Mouse (Mus musculus) C2C12 (cell line): ENCODE measurements around the gene Gm27027. TPM values are rescaled to one million over a fixed set of nuclear protein-coding genes. Genes with fewer than 3 reads are reported as not detected.

Experiments
- H3K27me3 ChIP-seq: one replicate; pipeline ENCODE4 v1.6.1; 2011; ENCODE audit not compliant: control insufficient read depth, insufficient read depth, insufficient read length
- H3K36me3 ChIP-seq: one replicate; pipeline ENCODE4 v1.6.1; 2011; ENCODE audit not compliant: control insufficient read depth, insufficient read depth
- H3K4me3 ChIP-seq: one replicate; pipeline ENCODE4 v1.5.1; 2011; ENCODE audit warnings: mild to moderate bottlenecking, control low read depth; ENCODE audit not compliant: poor library complexity, insufficient read depth, severe bottlenecking
- H3K79me2 ChIP-seq: one replicate; pipeline ENCODE4 v1.6.1; 2011; ENCODE audit not compliant: control insufficient read depth, insufficient read depth
- H3K79me3 ChIP-seq: one replicate; pipeline ENCODE4 v1.6.1; 2011; ENCODE audit warnings: low read depth, control low read depth
- H3ac ChIP-seq: one replicate; pipeline ENCODE3; 2011; ENCODE audit warnings: low read depth; ENCODE audit not compliant: control insufficient read depth, insufficient read length
- CEBPB ChIP-seq: IDR thresholded peaks from one replicate; pipeline ENCODE4 v1.6.1; 2011; ENCODE audit warnings: low read depth, mild to moderate bottlenecking, control low read depth, moderate library complexity
- CTCF ChIP-seq: IDR thresholded peaks from one replicate; pipeline ENCODE4 v1.5.1; 2011; ENCODE audit not compliant: control insufficient read depth, insufficient read depth, insufficient read length
- FOSL1 ChIP-seq: IDR thresholded peaks from one replicate; pipeline ENCODE4 v1.8.0; 2011; ENCODE audit warnings: mild to moderate bottlenecking, low read length; ENCODE audit not compliant: poor library complexity, insufficient read depth, severe bottlenecking
- MAX ChIP-seq: IDR thresholded peaks from one replicate; pipeline ENCODE4 v1.6.1; 2011; ENCODE audit warnings: mild to moderate bottlenecking, control low read depth
- MYOD1 ChIP-seq: IDR thresholded peaks from one replicate; pipeline ENCODE4 v1.6.1; 2011; ENCODE audit warnings: low read depth; ENCODE audit not compliant: control insufficient read depth, insufficient read length
- MYOG ChIP-seq: IDR thresholded peaks from one replicate; pipeline ENCODE4 v1.6.1; 2011; ENCODE audit not compliant: control insufficient read depth, insufficient read length; ENCODE audit errors: extremely low read depth
- USF1 ChIP-seq: IDR thresholded peaks from one replicate; pipeline ENCODE4 v1.6.1; 2011; ENCODE audit warnings: low read depth, mild to moderate bottlenecking, control low read depth, moderate library complexity
- polyA plus RNA-seq: library from polyadenylated mRNA; unstranded; fragments of >200 nt; fragmentation: generic; extraction: Trizol; gene quantifications from one replicate; pipeline ENCODE4 v1.2.1, GENCODE M21; 2012; ENCODE audit warnings: missing spikeins

Gene Gm27027
- polyA plus RNA-seq, 1 experiment = not detected

DNA sequence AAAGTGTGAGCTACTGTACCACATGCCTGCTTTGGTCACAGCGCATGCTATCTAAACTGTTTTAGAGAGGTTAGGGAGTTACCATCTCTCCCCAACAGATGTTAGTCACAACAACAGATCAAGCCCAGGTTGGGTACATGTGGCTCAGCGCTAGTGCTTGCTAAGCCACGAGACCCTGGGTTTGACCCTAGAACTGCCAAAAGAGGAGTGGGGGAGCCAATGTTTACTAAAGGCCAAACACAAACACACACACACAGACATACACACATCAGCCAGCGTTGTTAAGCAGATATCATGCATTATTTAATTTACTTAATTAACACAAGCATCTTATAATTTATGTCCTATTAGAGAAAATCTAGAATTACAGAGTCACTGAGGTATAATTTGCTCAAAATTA is 5.8 kb upstream of the Gm27027 start:
- Histone ChIP-seq H3K27me3 (no peaks in the 10 kb centered on the region), H3ac (no peak overlapping the region), H3K79me2 (no peaks in the 10 kb centered on the region), H3K4me3 (no peak overlapping the region), H3K36me3 (peaks cover 86% of the 10 kb centered on the region), H3K79me3 (no peaks in the 10 kb centered on the region)
- TF ChIP-seq MYOG = no peak
- no peak for TF ChIP-seq USF1
- TF ChIP-seq FOSL1 = no peak
- no peak for TF ChIP-seq MYOD1
- no peak for TF ChIP-seq CTCF
- TF ChIP-seq MAX = no peak
- no peak for TF ChIP-seq CEBPB

DNA sequence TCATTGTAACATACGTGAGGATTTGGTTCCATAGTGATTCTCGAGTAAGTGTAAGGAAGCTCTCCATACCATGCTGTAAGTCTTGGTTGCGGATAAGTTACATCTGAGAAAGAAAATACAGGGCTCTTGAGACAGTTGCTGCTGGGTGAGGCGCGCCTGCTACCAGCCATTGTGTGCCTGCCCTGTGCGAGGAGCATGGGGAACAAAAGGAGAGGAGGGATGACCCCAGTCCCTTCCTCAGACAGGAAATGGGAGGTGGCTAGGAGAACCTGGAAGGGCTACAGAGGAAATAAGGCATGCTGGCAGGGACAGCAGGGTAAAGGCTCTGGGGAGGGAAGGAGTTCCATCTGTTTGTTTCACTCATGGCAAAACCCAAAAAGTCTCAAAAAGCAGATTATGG is 5.3 kb upstream of the Gm27027 start:
- no peaks in the 10 kb centered on the region for H3K79me2 ChIP-seq
- no peak for TF ChIP-seq USF1
- no peak for TF ChIP-seq MAX
- TF ChIP-seq CTCF = no peak
- H3K79me3 ChIP-seq = no peaks in the 10 kb centered on the region
- no peak overlapping the region for H3ac ChIP-seq
- H3K4me3 ChIP-seq = no peak overlapping the region
- H3K36me3 ChIP-seq = peaks cover 85% of the 10 kb centered on the region
- no peaks in the 10 kb centered on the region for H3K27me3 ChIP-seq

GRCm38 (mm10) chr2:93992810-93993209 is 3.3 kb downstream of the Gm27027 start:
- TF ChIP-seq MAX (no peak), CEBPB (no peak), MYOG (no peak), FOSL1 (no peak), MYOD1 (no peak), USF1 (no peak), CTCF (no peak)
- Histone ChIP-seq H3K36me3 (peaks cover 71% of the 10 kb centered on the region), H3K4me3 (no peak overlapping the region), H3K27me3 (no peaks in the 10 kb centered on the region), H3K79me2 (no peaks in the 10 kb centered on the region), H3ac (no peak overlapping the region), H3K79me3 (no peaks in the 10 kb centered on the region)

GRCm38 (mm10) chr2:93992259-93992658 is 3.9 kb downstream of the Gm27027 start:
- no peaks in the 10 kb centered on the region for H3K79me3 ChIP-seq
- TF ChIP-seq USF1 = no peak
- TF ChIP-seq MYOD1 = no peak
- TF ChIP-seq MYOG = no peak
- TF ChIP-seq FOSL1 = no peak
- TF ChIP-seq MAX = no peak
- TF ChIP-seq CEBPB = no peak
- H3K36me3 ChIP-seq = peaks cover 71% of the 10 kb centered on the region

GRCm38 (mm10) chr2:93991336-93991735 is 4.8 kb downstream of the Gm27027 start:
- H3ac ChIP-seq = no peak overlapping the region
- no peaks in the 10 kb centered on the region for H3K79me3 ChIP-seq
- no peak overlapping the region for H3K4me3 ChIP-seq
- TF ChIP-seq MAX (no peak), MYOD1 (no peak), CTCF (no peak), CEBPB (no peak), USF1 (no peak), FOSL1 (no peak)
- no peaks in the 10 kb centered on the region for H3K79me2 ChIP-seq
- H3K27me3 ChIP-seq = no peaks in the 10 kb centered on the region
- peaks cover 70% of the 10 kb centered on the region for H3K36me3 ChIP-seq

More at GRCm38 (mm10) chr2:93992259-93992658, 3.9 kb downstream of the Gm27027 start:
- Histone ChIP-seq H3ac (no peak overlapping the region), H3K79me2 (no peaks in the 10 kb centered on the region), H3K4me3 (no peak overlapping the region), H3K27me3 (no peaks in the 10 kb centered on the region)

DNA sequence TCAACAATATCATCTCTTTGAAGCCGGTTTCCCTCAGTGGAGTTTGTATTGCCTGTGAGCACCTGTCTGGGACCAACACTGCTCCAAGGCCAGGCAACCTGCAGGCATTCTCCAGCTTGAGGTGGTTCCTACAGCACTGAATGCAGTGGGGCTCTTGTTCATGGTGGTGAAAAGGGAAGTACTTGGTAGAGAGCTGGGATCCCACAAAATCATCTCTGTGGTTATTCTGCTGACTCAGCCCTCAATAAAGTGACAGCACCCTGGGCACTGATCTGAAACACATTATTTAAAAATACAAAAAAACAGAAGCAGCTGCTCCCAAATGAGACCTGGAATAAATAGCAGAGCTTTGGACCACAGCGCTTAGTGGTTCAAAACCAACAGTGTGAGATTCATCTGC is 7.7 kb downstream of the Gm27027 start:
- Histone ChIP-seq H3K79me2 (no peaks in the 10 kb centered on the region), H3K79me3 (no peaks in the 10 kb centered on the region), H3K36me3 (peaks cover 60% of the 10 kb centered on the region), H3K4me3 (no peak overlapping the region), H3K27me3 (no peaks in the 10 kb centered on the region), H3ac (no peak overlapping the region)
- TF ChIP-seq CTCF (no peak), MYOG (no peak), FOSL1 (no peak), USF1 (no peak), MAX (no peak), CEBPB (no peak), MYOD1 (no peak)
